Mouse (Mus musculus) lung, postnatal 0 days (tissue): ENCODE results near the gene Pde2a. TPM values are rescaled to one million over a fixed set of nuclear protein-coding genes. Genes with fewer than 3 reads are reported as not detected.

Source experiments
- ATAC-seq: fragments of 200-750 bp; cut with Nextera tagmentation; 2 replicates; pipeline ENCODE4 v1.8.0; 2017; ENCODE audit warnings: moderate library complexity
- DNase-seq: peaks from one replicate; pipeline ENCODE4 v3.0.0-alpha.2; 2016; ENCODE audit warnings: low spot score
- H3K27ac ChIP-seq: fragments of 300-500 bp; sonication (generic); 2 replicates; pipeline ENCODE4 v1.5.1; 2014; ENCODE audit warnings: antibody characterized with exemption, mild to moderate bottlenecking, low read length, mixed read lengths
- H3K27me3 ChIP-seq: fragments of 300-500 bp; sonication (generic); replicated peaks from 2 replicates; pipeline ENCODE4 v1.6.1; 2014; ENCODE audit warnings: low read length, mixed read lengths; ENCODE audit not compliant: insufficient read depth
- H3K36me3 ChIP-seq: fragments of 300-500 bp; sonication (generic); 2 replicates; pipeline ENCODE4 v1.6.1; 2014; ENCODE audit warnings: low read length, mixed read lengths; ENCODE audit not compliant: insufficient read depth
- H3K4me1 ChIP-seq: fragments of 300-500 bp; sonication (generic); 2 replicates; pipeline ENCODE4 v1.6.1; 2014; ENCODE audit warnings: antibody characterized with exemption, low read depth, low read length, mixed read lengths; ENCODE audit not compliant: insufficient read depth
- H3K4me2 ChIP-seq: fragments of 300-500 bp; sonication (generic); replicated peaks from 2 replicates; pipeline ENCODE4 v1.6.1; 2014; ENCODE audit warnings: low read depth, mild to moderate bottlenecking, low read length, moderate library complexity, mixed read lengths
- H3K4me3 ChIP-seq: fragments of 300-500 bp; sonication (generic); 2 replicates; pipeline ENCODE4 v1.5.1; 2014; ENCODE audit warnings: low read depth, low read length
- H3K9ac ChIP-seq: fragments of 300-500 bp; sonication (generic); replicated peaks from 2 replicates; pipeline ENCODE4 v1.6.1; 2014; ENCODE audit warnings: low read depth, mild to moderate bottlenecking
- H3K9me3 ChIP-seq: fragments of 300-500 bp; sonication (generic); 2 replicates; pipeline ENCODE4 v1.6.1; 2016; ENCODE audit warnings: low read length, mixed read lengths
- CTCF ChIP-seq: IDR thresholded peaks from 2 replicates; pipeline ENCODE4 v1.5.1; 2016; ENCODE audit warnings: antibody characterized with exemption, mild to moderate bottlenecking
- EP300 ChIP-seq: IDR thresholded peaks from 2 replicates; pipeline ENCODE4 v1.6.1; 2016; ENCODE audit warnings: antibody characterized with exemption, mild to moderate bottlenecking, control low read depth
- WGBS: fragments of 180-500 bp; shearing (Covaris S2); extraction: QIAGEN DNeasy Blood & Tissue Kit; methylation state at CpG from one replicate; pipeline ENCODE4 v1.1.7; 2014; 5-methylcytosine and 5-hydroxymethylcytosine counted together
- polyA plus RNA-seq: library from polyadenylated mRNA; unstranded; fragments of >200 nt; fragmentation: Nextera tagmentation; extraction: Ambion mirVana; gene quantifications from 2 replicates; pipeline ENCODE4 v1.2.1, GENCODE M21; 2015

Pde2a gene
- polyA plus RNA-seq, 1 experiment from 2014 or later, result 4.3 TPM

GRCm38 (mm10) chr7:101477200-101477599 is 55.7 kb downstream of the Pde2a start:
- H3K9me3 ChIP-seq, result no peaks in the 10 kb centered on the region
- no peaks in the 10 kb centered on the region for H3K36me3 ChIP-seq
- no peak overlapping the region for H3K9ac ChIP-seq
- no peak overlapping the region for H3K4me3 ChIP-seq
- H3K27me3 ChIP-seq, result no peaks in the 10 kb centered on the region
- H3K27ac ChIP-seq, result no peak overlapping the region
- no peak for TF ChIP-seq EP300
- no peak for TF ChIP-seq CTCF
- ATAC-seq, result no peak
- no peaks in the 10 kb centered on the region for H3K4me1 ChIP-seq
- no peak overlapping the region for H3K4me2 ChIP-seq
- WGBS, result 39% methylated on average over 5 of the region's 5 CpGs
- DNase-seq, result no peak

- H3K4me3 ChIP-seq, result no peak overlapping the region
- DNase-seq, result no peak
- no peaks in the 10 kb centered on the region for H3K36me3 ChIP-seq
- no peak overlapping the region for H3K9ac ChIP-seq
- no peak for TF ChIP-seq EP300
- TF ChIP-seq CTCF, result no peak
- 55% methylated on average over 5 of the region's 5 CpGs for WGBS
- H3K9me3 ChIP-seq, result no peaks in the 10 kb centered on the region
- H3K27me3 ChIP-seq, result no peaks in the 10 kb centered on the region
- no peak for ATAC-seq
- no peak overlapping the region for H3K4me2 ChIP-seq
- H3K4me1 ChIP-seq, result no peaks in the 10 kb centered on the region
- H3K27ac ChIP-seq, result no peak overlapping the region
Observed at GRCm38 (mm10) chr7:101478099-101478498, 56.6 kb downstream of the Pde2a start.

GRCm38 (mm10) chr7:101479841-101480240 is 58.4 kb downstream of the Pde2a start:
- no peaks in the 10 kb centered on the region for H3K4me1 ChIP-seq
- no peaks in the 10 kb centered on the region for H3K36me3 ChIP-seq
- DNase-seq (no peak), ATAC-seq (no peak)
- H3K9ac ChIP-seq, result no peak overlapping the region
- WGBS, result 71% methylated on average over 4 of the region's 4 CpGs
- TF ChIP-seq CTCF (no peak), EP300 (no peak)
- H3K4me2 ChIP-seq, result no peak overlapping the region
- no peak overlapping the region for H3K4me3 ChIP-seq
- H3K27ac ChIP-seq, result no peak overlapping the region
- no peaks in the 10 kb centered on the region for H3K27me3 ChIP-seq
- H3K9me3 ChIP-seq, result no peaks in the 10 kb centered on the region

GRCm38 (mm10) chr7:101480671-101481070 is 59.2 kb downstream of the Pde2a start:
- Histone ChIP-seq H3K27me3 (no peaks in the 10 kb centered on the region), H3K4me3 (no peak overlapping the region), H3K36me3 (no peaks in the 10 kb centered on the region), H3K9me3 (no peaks in the 10 kb centered on the region), H3K27ac (no peak overlapping the region), H3K4me1 (no peaks in the 10 kb centered on the region), H3K4me2 (no peak overlapping the region), H3K9ac (no peak overlapping the region)
- DNase-seq (no peak), ATAC-seq (no peak)
- no peak for TF ChIP-seq CTCF
- TF ChIP-seq EP300, result no peak
- 38% methylated on average over 6 of the region's 6 CpGs for WGBS

GRCm38 (mm10) chr7:101481872-101482498 is 60.5 kb downstream of the Pde2a start:
- H3K36me3 ChIP-seq, result no peaks in the 10 kb centered on the region
- no peak overlapping the region for H3K4me2 ChIP-seq
- ATAC-seq (no peak), DNase-seq (no peak)
- TF ChIP-seq EP300, result no peak
- no peak for TF ChIP-seq CTCF
- no peaks in the 10 kb centered on the region for H3K4me1 ChIP-seq
- no peak overlapping the region for H3K9ac ChIP-seq
- H3K4me3 ChIP-seq, result no peak overlapping the region
- H3K27ac ChIP-seq, result no peak overlapping the region
- H3K27me3 ChIP-seq, result no peaks in the 10 kb centered on the region
- H3K9me3 ChIP-seq, result no peaks in the 10 kb centered on the region
- 46% methylated on average over 8 of the region's 8 CpGs for WGBS

- Histone ChIP-seq H3K9me3 (no peaks in the 10 kb centered on the region), H3K27ac (no peak overlapping the region), H3K4me1 (no peaks in the 10 kb centered on the region), H3K27me3 (no peaks in the 10 kb centered on the region), H3K9ac (no peak overlapping the region), H3K4me2 (no peak overlapping the region), H3K36me3 (no peaks in the 10 kb centered on the region), H3K4me3 (no peak overlapping the region)
- no peak for TF ChIP-seq EP300
- no peak for TF ChIP-seq CTCF
- 51% methylated on average over 9 of the region's 9 CpGs for WGBS
- ATAC-seq (no peak), DNase-seq (no peak)
Observed at GRCm38 (mm10) chr7:101482499-101483081, 61.1 kb downstream of the Pde2a start.
